Mouse (Mus musculus) small intestine, adult 2 months (tissue): ENCODE data around the gene Pik3r3.

Experiments used
- CTCF ChIP-seq: fragments of 200-500 bp; IDR thresholded peaks from 2 replicates; pipeline ENCODE4 v1.5.1; 2012; ENCODE audit warnings: low read depth, mild to moderate bottlenecking, control low read depth, inconsistent platforms, low read length, moderate library complexity, mixed read lengths; ENCODE audit not compliant: insufficient replicate concordance, insufficient read length; ENCODE audit errors: extremely low read depth
- POLR2A ChIP-seq: fragments of 200-500 bp; IDR thresholded peaks from 2 replicates; pipeline ENCODE4 v1.6.1; 2012; ENCODE audit warnings: low read depth, mild to moderate bottlenecking, control low read depth, inconsistent platforms, low read length, moderate library complexity

DNA sequence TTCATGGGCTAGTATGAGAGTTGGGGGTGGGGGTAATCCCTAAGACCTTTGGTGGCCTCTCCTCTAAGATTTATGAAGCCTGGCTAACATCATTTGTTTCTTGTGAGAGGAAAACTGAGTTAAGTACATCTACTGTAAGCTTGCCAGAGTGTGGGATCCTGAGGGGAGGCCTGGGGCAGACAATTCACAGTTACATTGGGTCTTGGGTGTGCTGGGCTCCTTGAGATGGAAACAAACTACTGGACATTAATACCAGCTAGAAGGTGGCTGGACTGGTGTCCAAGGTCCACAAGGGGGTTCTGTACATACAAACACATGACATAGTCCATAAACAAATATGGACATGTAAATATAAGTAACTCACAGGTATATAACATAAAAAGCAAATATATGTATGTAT, 46.3 kb upstream of the Pik3r3 start:
- TF ChIP-seq CTCF (no peak), POLR2A (no peak)
